Mouse (Mus musculus) megakaryocyte, embryonic 14.5 days (primary cell): ENCODE results near the gene Gpr176. TPM values are rescaled to one million over a fixed set of nuclear protein-coding genes. Genes with fewer than 3 reads are reported as not detected.
"Not testable (repeated sequence)": the region's sequence is repeated elsewhere in the genome, so short reads cannot be mapped to it uniquely, and the experiment has no call there.

ENCODE experiments used
- H3K27me3 ChIP-seq: replicated peaks from 2 replicates; pipeline ENCODE3; 2012; ENCODE audit warnings: inconsistent platforms
- H3K36me3 ChIP-seq: replicated peaks from 2 replicates; pipeline ENCODE3; 2012; ENCODE audit warnings: low read length, inconsistent platforms, mixed read lengths
- H3K4me1 ChIP-seq: 2 replicates; pipeline ENCODE4 v1.6.1; 2012; ENCODE audit warnings: inconsistent platforms
- H3K4me3 ChIP-seq: replicated peaks from 2 replicates; pipeline ENCODE3; 2012; ENCODE audit warnings: moderate library complexity, mild to moderate bottlenecking, inconsistent platforms
- H3K9me3 ChIP-seq: 2 replicates; pipeline ENCODE4 v1.6.1; 2012; ENCODE audit warnings: inconsistent platforms
- FLI1 ChIP-seq: IDR thresholded peaks from 2 replicates; pipeline ENCODE4 v1.6.1; 2012; ENCODE audit warnings: low read length, inconsistent platforms, mixed read lengths
- GATA1 ChIP-seq: IDR thresholded peaks from 3 replicates; pipeline ENCODE4 v1.6.1; 2012; ENCODE audit warnings: mixed read lengths, low read length, inconsistent platforms, borderline replicate concordance
- polyA plus RNA-seq: library from polyadenylated mRNA; stranded (reverse); fragments of >175 nt; gene quantifications from 2 replicates; pipeline ENCODE4 v1.2.3, GENCODE M21; 2012; ENCODE audit warnings: low replicate concordance; ENCODE audit not compliant: insufficient read depth

The Gpr176 gene
- polyA plus RNA-seq, 1 experiment = 0.03 TPM

DNA sequence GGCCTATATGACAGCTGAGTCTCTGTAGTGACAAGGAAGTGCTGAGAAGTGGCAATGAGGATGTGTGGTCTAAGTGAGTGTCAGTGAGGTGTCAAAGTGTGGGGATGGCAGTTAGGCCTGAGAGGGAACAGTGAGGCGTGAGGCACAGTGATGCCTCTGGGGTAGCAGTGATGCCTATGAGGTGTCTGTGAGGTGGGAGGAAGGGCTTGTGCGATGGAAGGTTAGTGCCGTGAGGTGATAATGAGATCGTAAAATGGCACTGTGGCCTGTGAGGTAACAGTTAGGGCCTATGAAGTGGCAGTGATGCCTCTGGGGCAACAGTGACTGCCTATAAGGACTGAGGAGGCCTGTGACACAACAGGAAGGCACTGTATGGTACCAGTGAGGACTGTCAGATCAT lies 69.8 kb downstream of the Gpr176 start:
- Histone ChIP-seq H3K36me3 (no peaks in the 10 kb centered on the region), H3K27me3 (peaks cover 30% of the 10 kb centered on the region), H3K9me3 (peaks cover 11% of the 10 kb centered on the region), H3K4me3 (no peak overlapping the region), H3K4me1 (peaks cover 11% of the 10 kb centered on the region)
- TF ChIP-seq GATA1 (no peak), FLI1 (no peak)

- peaks cover 23% of the 10 kb centered on the region for H3K27me3 ChIP-seq
- H3K4me3 ChIP-seq = peak overlapping the region; percentile 43
- H3K4me1 ChIP-seq = peaks cover 3% of the 10 kb centered on the region
- no peaks in the 10 kb centered on the region for H3K36me3 ChIP-seq
- no peak for TF ChIP-seq FLI1
- TF ChIP-seq GATA1 = no peak
- H3K9me3 ChIP-seq = peaks cover 11% of the 10 kb centered on the region
Measured at GRCm38 (mm10) chr2:118301656-118302055, 71.6 kb downstream of the Gpr176 start.

GRCm38 (mm10) chr2:118301041-118301545 lies 72.1 kb downstream of the Gpr176 start:
- H3K27me3 ChIP-seq = peaks cover 25% of the 10 kb centered on the region
- H3K9me3 ChIP-seq = peaks cover 11% of the 10 kb centered on the region
- H3K36me3 ChIP-seq = no peaks in the 10 kb centered on the region
- H3K4me1 ChIP-seq = no peaks in the 10 kb centered on the region
- TF ChIP-seq FLI1 (no peak), GATA1 (no peak)
- H3K4me3 ChIP-seq = no peak overlapping the region

GRCm38 (mm10) chr2:118299981-118300380 lies 73.2 kb downstream of the Gpr176 start:
- H3K9me3 ChIP-seq = peaks cover 2% of the 10 kb centered on the region
- H3K4me1 ChIP-seq = no peaks in the 10 kb centered on the region
- peaks cover 19% of the 10 kb centered on the region for H3K27me3 ChIP-seq
- no peaks in the 10 kb centered on the region for H3K36me3 ChIP-seq
- TF ChIP-seq GATA1 (no peak), FLI1 (no peak)
- no peak overlapping the region for H3K4me3 ChIP-seq

DNA sequence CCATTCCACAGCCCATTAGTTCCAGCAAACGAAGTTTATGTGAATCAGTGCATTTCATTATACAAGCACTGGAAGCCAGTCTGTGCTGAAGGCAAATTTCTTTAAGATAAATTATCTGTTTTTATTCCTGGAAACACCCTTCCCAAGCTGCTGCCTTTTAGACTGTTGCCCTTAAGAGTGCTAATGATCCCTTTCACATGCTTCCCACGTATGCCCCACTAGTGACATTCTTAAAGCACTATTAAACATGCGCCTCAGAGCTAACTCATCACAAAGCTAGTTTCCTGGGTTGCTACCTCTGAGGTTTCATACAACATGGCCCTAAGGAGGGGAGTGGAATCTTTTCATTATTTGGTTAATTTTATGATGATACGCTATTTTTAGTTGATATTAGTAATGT lies 74.6 kb downstream of the Gpr176 start:
- Histone ChIP-seq H3K27me3 (peaks cover 24% of the 10 kb centered on the region), H3K4me3 (no peak overlapping the region), H3K36me3 (no peaks in the 10 kb centered on the region), H3K9me3 (no peaks in the 10 kb centered on the region), H3K4me1 (no peaks in the 10 kb centered on the region)
- TF ChIP-seq GATA1 (no peak), FLI1 (no peak)

GRCm38 (mm10) chr2:118297966-118298365 lies 75.3 kb downstream of the Gpr176 start:
- no peak for TF ChIP-seq FLI1
- TF ChIP-seq GATA1 = no peak
- no peaks in the 10 kb centered on the region for H3K36me3 ChIP-seq
- no peak overlapping the region for H3K4me3 ChIP-seq
- no peaks in the 10 kb centered on the region for H3K4me1 ChIP-seq
- no peaks in the 10 kb centered on the region for H3K9me3 ChIP-seq
- H3K27me3 ChIP-seq = peaks cover 24% of the 10 kb centered on the region

- Histone ChIP-seq H3K4me1 (no peaks in the 10 kb centered on the region), H3K9me3 (peaks cover 5% of the 10 kb centered on the region), H3K4me3 (no peak overlapping the region), H3K36me3 (no peaks in the 10 kb centered on the region), H3K27me3 (peaks cover 20% of the 10 kb centered on the region)
- TF ChIP-seq GATA1 (no peak), FLI1 (no peak)
Measured at GRCm38 (mm10) chr2:118295505-118295904, 77.7 kb downstream of the Gpr176 start.

GRCm38 (mm10) chr2:118293583-118293982 lies 79.6 kb downstream of the Gpr176 start:
- TF ChIP-seq GATA1 (no peak), FLI1 (no peak)
- Histone ChIP-seq H3K4me1 (no peaks in the 10 kb centered on the region), H3K4me3 (no peak overlapping the region), H3K9me3 (peaks cover 12% of the 10 kb centered on the region), H3K36me3 (no peaks in the 10 kb centered on the region), H3K27me3 (peaks cover 18% of the 10 kb centered on the region)

- H3K4me3 ChIP-seq, H3K4me1 ChIP-seq, H3K27me3 ChIP-seq, H3K36me3 ChIP-seq: not testable (repeated sequence)
- H3K9me3 ChIP-seq = peaks cover 12% of the 10 kb centered on the region
Measured at GRCm38 (mm10) chr2:118289066-118289460, 84.2 kb downstream of the Gpr176 start.

DNA sequence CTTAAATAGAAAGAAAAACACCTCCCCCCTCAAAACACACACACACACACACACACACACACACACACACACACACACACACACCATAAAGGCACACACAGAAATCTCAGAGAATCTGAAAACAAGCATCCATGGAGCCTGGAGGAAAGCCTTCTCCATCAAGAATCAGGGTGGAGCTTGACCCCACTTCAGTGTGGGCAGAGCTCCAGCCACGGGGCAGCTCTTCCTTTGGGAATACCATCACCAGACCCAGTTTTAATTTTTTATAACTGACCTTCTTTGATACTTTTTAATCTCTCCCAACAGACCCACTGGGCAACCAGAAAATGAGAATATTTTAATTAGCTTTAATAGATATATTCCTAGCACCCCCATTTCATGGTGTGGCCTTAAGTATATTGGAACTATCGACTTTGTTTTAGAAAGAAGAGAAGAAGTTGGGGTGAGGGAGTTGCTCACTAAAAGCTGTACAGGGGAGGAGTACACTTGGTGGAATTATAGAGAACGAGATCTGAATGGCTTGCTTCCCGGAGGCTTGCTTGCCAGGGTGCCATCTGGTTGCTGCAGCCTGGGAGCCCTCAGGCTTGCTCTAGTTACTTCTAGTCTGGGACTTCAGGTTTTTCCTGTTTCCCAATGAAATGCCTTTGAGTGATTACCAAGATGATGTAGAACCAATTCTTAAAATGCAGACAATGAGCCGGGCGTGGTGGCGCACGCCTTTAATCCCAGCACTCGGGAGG lies 84.7 kb downstream of the Gpr176 start:
- TF ChIP-seq GATA1 = no peak
- TF ChIP-seq FLI1 = no peak
- no peaks in the 10 kb centered on the region for H3K36me3 ChIP-seq
- H3K27me3 ChIP-seq = peaks cover 11% of the 10 kb centered on the region

DNA sequence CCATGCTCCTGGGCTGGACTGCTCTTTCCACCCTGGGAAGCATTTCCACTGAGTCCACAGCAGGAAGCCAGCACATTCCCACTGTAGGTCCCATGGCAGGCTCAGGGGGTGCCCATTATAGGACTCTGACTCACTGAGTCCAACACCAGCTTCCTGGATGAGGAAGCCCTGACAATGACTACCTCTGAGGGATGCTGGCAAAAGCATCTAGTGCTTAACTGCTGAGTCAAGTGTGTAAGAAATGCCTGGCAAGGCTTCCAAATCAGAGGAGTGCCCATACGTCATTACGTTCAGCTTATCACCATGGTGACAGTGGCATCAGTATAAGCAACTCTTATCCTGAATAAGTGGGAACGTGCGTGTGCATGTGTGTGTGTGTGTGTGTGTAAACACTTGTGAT lies 85.5 kb downstream of the Gpr176 start:
- Histone ChIP-seq H3K27me3 (peaks cover 15% of the 10 kb centered on the region), H3K9me3 (peaks cover 12% of the 10 kb centered on the region), H3K36me3 (no peaks in the 10 kb centered on the region), H3K4me3 (no peak overlapping the region), H3K4me1 (no peaks in the 10 kb centered on the region)
- TF ChIP-seq GATA1 = no peak
- TF ChIP-seq FLI1 = no peak

More for the DNA sequence above, 84.7 kb downstream of the Gpr176 start:
- H3K4me1 ChIP-seq = no peaks in the 10 kb centered on the region
- peaks cover 12% of the 10 kb centered on the region for H3K9me3 ChIP-seq
- no peak overlapping the region for H3K4me3 ChIP-seq
